Mouse (Mus musculus): ENCODE measurements at regions not wholly inside any gene's neighbourhood (a gene's known extent, or its start where the extent isn't known, plus 50 kb on each side); places are given as distances from the start of the nearest gene placed in this dataset.
"Not testable (repeated sequence)": the region's sequence is repeated elsewhere in the genome, so short reads cannot be mapped to it uniquely, and the experiment has no call there.

- Histone ChIP-seq H3K4me2 (replicated peaks) (no peak overlapping the region), H3K4me3 (no peak overlapping the region), H3K4me1 (no peaks in the 10 kb centered on the region), H3K9ac (no peak overlapping the region), H3K27ac (no peak overlapping the region), H3K27me3 (replicated peaks) (no peaks in the 10 kb centered on the region), H3K36me3 (no peaks in the 10 kb centered on the region), H3K9me3 (no peaks in the 10 kb centered on the region)
- no peak for ATAC-seq (ENCODE audit: low FRiP score, low read depth)
- 81% methylated on average over 3 of the region's 3 CpGs for whole genome bisulfite sequencing
Observed at GRCm38 (mm10) chr10:30470831-30471230, 129.7 kb downstream of the Trmt11 start.

GRCm38 (mm10) chr10:30450616-30451015 lies 149.9 kb downstream of the Trmt11 start:
- H3K9me3 ChIP-seq, result no peaks in the 10 kb centered on the region
- 90% methylated on average over 4 of the region's 4 CpGs for WGBS
- no peaks in the 10 kb centered on the region for H3K4me1 ChIP-seq
- H3K9ac ChIP-seq, result no peak overlapping the region
- no peak for ATAC-seq (ENCODE audit: low FRiP score, low read depth)
- no peak overlapping the region for H3K27ac ChIP-seq
- H3K36me3 ChIP-seq, result no peaks in the 10 kb centered on the region
- no peaks in the 10 kb centered on the region for H3K27me3 ChIP-seq (replicated peaks)
- H3K4me3 ChIP-seq, result no peak overlapping the region
- no peak overlapping the region for H3K4me2 ChIP-seq (replicated peaks)

GRCm38 (mm10) chr10:30447057-30447456 lies 153.5 kb downstream of the Trmt11 start:
- Histone ChIP-seq H3K9me3 (no peaks in the 10 kb centered on the region), H3K4me2 (replicated peaks) (no peak overlapping the region), H3K27ac (no peak overlapping the region), H3K9ac (no peak overlapping the region), H3K4me3 (no peak overlapping the region), H3K4me1 (no peaks in the 10 kb centered on the region), H3K27me3 (replicated peaks) (no peaks in the 10 kb centered on the region), H3K36me3 (no peaks in the 10 kb centered on the region)
- no peak for ATAC-seq (ENCODE audit: low FRiP score, low read depth)
- 85% methylated on average over 2 of the region's 2 CpGs for WGBS

- no peaks in the 10 kb centered on the region for H3K27me3 ChIP-seq (replicated peaks)
- H3K9me3 ChIP-seq, result no peaks in the 10 kb centered on the region
- WGBS, result 85% methylated on average over 1 of the region's 1 CpGs
- H3K4me1 ChIP-seq, result no peaks in the 10 kb centered on the region
- ATAC-seq (ENCODE audit: low FRiP score, low read depth), result no peak
- no peak overlapping the region for H3K4me3 ChIP-seq
- no peaks in the 10 kb centered on the region for H3K36me3 ChIP-seq
- no peak overlapping the region for H3K4me2 ChIP-seq (replicated peaks)
- no peak overlapping the region for H3K27ac ChIP-seq
- H3K9ac ChIP-seq, result no peak overlapping the region
Observed at GRCm38 (mm10) chr10:30446572-30446971, 154.0 kb downstream of the Trmt11 start.

GRCm38 (mm10) chr10:30439802-30440201 lies 160.7 kb downstream of the Trmt11 start:
- Histone ChIP-seq H3K4me2 (replicated peaks) (no peak overlapping the region), H3K4me3 (no peak overlapping the region), H3K9me3 (no peaks in the 10 kb centered on the region), H3K36me3 (no peaks in the 10 kb centered on the region), H3K9ac (no peak overlapping the region), H3K27me3 (replicated peaks) (peaks cover 5% of the 10 kb centered on the region; the same call in 1 of the 2 replicates), H3K27ac (no peak overlapping the region), H3K4me1 (0 out of 2 replicates have a peak, but pooled peaks cover 3% of the 10 kb centered on the region)
- ATAC-seq (ENCODE audit: low FRiP score, low read depth), result peak; percentile 61
- 19% methylated on average over 2 of the region's 2 CpGs for WGBS

- H3K4me3 ChIP-seq, result no peak overlapping the region
- H3K4me1 ChIP-seq, result no peaks in the 10 kb centered on the region
- H3K27me3 ChIP-seq (replicated peaks), result no peaks in the 10 kb centered on the region
- H3K9ac ChIP-seq, result no peak overlapping the region
- H3K36me3 ChIP-seq, result no peaks in the 10 kb centered on the region
- 82% methylated on average over 4 of the region's 4 CpGs for WGBS
- H3K27ac ChIP-seq, result no peak overlapping the region
- H3K4me2 ChIP-seq (replicated peaks), result no peak overlapping the region
- no peaks in the 10 kb centered on the region for H3K9me3 ChIP-seq
- no peak for ATAC-seq (ENCODE audit: low FRiP score, low read depth)
Observed at GRCm38 (mm10) chr10:30426420-30426923, 174.1 kb downstream of the Trmt11 start.

GRCm38 (mm10) chr10:30419391-30420043 lies 181.0 kb downstream of the Trmt11 start:
- no peak overlapping the region for H3K27ac ChIP-seq
- ATAC-seq (ENCODE audit: low FRiP score, low read depth), result no peak
- H3K27me3 ChIP-seq (replicated peaks), result peaks cover 7% of the 10 kb centered on the region; the same call in 1 of the 2 replicates
- whole genome bisulfite sequencing, result 53% methylated on average over 6 of the region's 6 CpGs
- H3K36me3 ChIP-seq, result no peaks in the 10 kb centered on the region
- no peaks in the 10 kb centered on the region for H3K4me1 ChIP-seq
- no peak overlapping the region for H3K4me3 ChIP-seq
- H3K4me2 ChIP-seq (replicated peaks), result no peak overlapping the region
- no peaks in the 10 kb centered on the region for H3K9me3 ChIP-seq
- no peak overlapping the region for H3K9ac ChIP-seq

- Histone ChIP-seq H3K9ac (no peak overlapping the region), H3K27me3 (replicated peaks) (peaks cover 18% of the 10 kb centered on the region), H3K4me2 (replicated peaks) (no peak overlapping the region), H3K27ac (no peak overlapping the region), H3K4me1 (no peaks in the 10 kb centered on the region), H3K9me3 (no peaks in the 10 kb centered on the region), H3K4me3 (no peak overlapping the region), H3K36me3 (no peaks in the 10 kb centered on the region)
- 75% methylated on average over 3 of the region's 3 CpGs for WGBS
- ATAC-seq (ENCODE audit: low FRiP score, low read depth), result no peak
Observed at GRCm38 (mm10) chr10:30416314-30416713, 184.2 kb downstream of the Trmt11 start.

GRCm38 (mm10) chr10:30411736-30412135 lies 188.8 kb downstream of the Trmt11 start:
- ATAC-seq (ENCODE audit: low FRiP score, low read depth), result no peak
- H3K36me3 ChIP-seq, result no peaks in the 10 kb centered on the region
- H3K27me3 ChIP-seq (replicated peaks), result peaks cover 39% of the 10 kb centered on the region

GRCm38 (mm10) chr10:30405669-30406393 lies 194.7 kb downstream of the Trmt11 start:
- 10% methylated on average over 13 of the region's 13 CpGs for WGBS
- Histone ChIP-seq H3K4me1 (no peaks in the 10 kb centered on the region), H3K4me3 (no peak overlapping the region), H3K27ac (no peak overlapping the region), H3K9me3 (no peaks in the 10 kb centered on the region), H3K4me2 (replicated peaks) (peak overlapping the region; percentile 46), H3K36me3 (no peaks in the 10 kb centered on the region), H3K27me3 (replicated peaks) (peaks cover 49% of the 10 kb centered on the region), H3K9ac (no peak overlapping the region)
- ATAC-seq (ENCODE audit: low FRiP score, low read depth), result peak; percentile 93

More at GRCm38 (mm10) chr10:30411736-30412135, 188.8 kb downstream of the Trmt11 start:
- no peak overlapping the region for H3K4me3 ChIP-seq
- no peak overlapping the region for H3K4me2 ChIP-seq (replicated peaks)
- H3K9me3 ChIP-seq, result no peaks in the 10 kb centered on the region
- no peak overlapping the region for H3K27ac ChIP-seq
- no peak overlapping the region for H3K9ac ChIP-seq
- H3K4me1 ChIP-seq, result no peaks in the 10 kb centered on the region

GRCm38 (mm10) chr10:30370542-30370941 lies 170.2 kb upstream of the Cenpw start:
- H3K36me3 ChIP-seq, result no peaks in the 10 kb centered on the region
- no peak overlapping the region for H3K4me3 ChIP-seq
- 19% methylated on average over 1 of the region's 1 CpGs for WGBS
- H3K27me3 ChIP-seq (replicated peaks), result no peaks in the 10 kb centered on the region
- no peaks in the 10 kb centered on the region for H3K9me3 ChIP-seq
- no peak overlapping the region for H3K9ac ChIP-seq
- no peak overlapping the region for H3K4me2 ChIP-seq (replicated peaks)
- ATAC-seq (ENCODE audit: low FRiP score, low read depth), result no peak
- no peaks in the 10 kb centered on the region for H3K4me1 ChIP-seq
- no peak overlapping the region for H3K27ac ChIP-seq

GRCm38 (mm10) chr10:30360811-30361210 lies 160.5 kb upstream of the Cenpw start:
- not testable (repeated sequence) for H3K36me3 ChIP-seq; H3K4me2 ChIP-seq (replicated peaks); H3K4me1 ChIP-seq; ATAC-seq (ENCODE audit: low FRiP score, low read depth); H3K27ac ChIP-seq; H3K4me3 ChIP-seq; H3K27me3 ChIP-seq (replicated peaks); H3K9me3 ChIP-seq; H3K9ac ChIP-seq

- no peaks in the 10 kb centered on the region for H3K9me3 ChIP-seq
- no peak overlapping the region for H3K27ac ChIP-seq
- H3K9ac ChIP-seq, result no peak overlapping the region
- H3K4me3 ChIP-seq, result no peak overlapping the region
- no peak for ATAC-seq (ENCODE audit: low FRiP score, low read depth)
- no peaks in the 10 kb centered on the region for H3K27me3 ChIP-seq (replicated peaks)
- H3K36me3 ChIP-seq, result no peaks in the 10 kb centered on the region
- H3K4me2 ChIP-seq (replicated peaks), result no peak overlapping the region
- no peaks in the 10 kb centered on the region for H3K4me1 ChIP-seq
- 94% methylated on average over 1 of the region's 1 CpGs for WGBS
Observed at GRCm38 (mm10) chr10:30359051-30359450, 158.7 kb upstream of the Cenpw start.

Measured in neural tube, embryonic 12.5 days (tissue).